Mouse (Mus musculus): ENCODE measurements around the gene Fxyd2.

Fxyd2 gene

GRCm38 (mm10) chr9:45399434-45399833 lies at the start of gene Fxyd2:
Gene Fxyd2, plus strand, starts transcription at chr9:45399669.
- peak; percentile 79 for DNase-seq

GRCm38 (mm10) chr9:45349851-45350250 lies 49.6 kb upstream of the Fxyd2 start:
- no peak for DNase-seq

- DNase-seq = no peak
Observed at GRCm38 (mm10) chr9:45355192-45355591, 44.3 kb upstream of the Fxyd2 start.

- DNase-seq = no peak
Observed at GRCm38 (mm10) chr9:45358356-45358755, 41.1 kb upstream of the Fxyd2 start.

DNA sequence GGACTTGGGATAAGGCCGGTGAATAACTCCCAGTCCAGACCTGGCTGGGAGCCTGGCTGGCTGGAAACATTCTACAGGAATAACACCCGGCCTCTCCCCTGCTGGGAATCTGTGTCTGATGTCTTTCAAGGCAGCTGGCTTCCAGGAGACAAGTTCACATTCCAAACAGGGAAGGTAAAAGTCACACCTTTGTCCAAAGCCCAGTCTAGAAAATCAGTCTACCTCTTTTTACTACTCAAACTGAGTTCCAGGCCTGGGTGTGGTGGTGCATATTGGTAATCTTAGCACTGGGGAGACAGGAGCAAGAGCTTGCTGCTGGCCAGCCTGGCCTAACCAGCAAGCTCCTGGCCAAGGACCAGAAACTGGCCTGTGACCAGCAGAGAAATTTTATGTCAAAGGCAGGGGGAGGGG lies 37.4 kb upstream of the Fxyd2 start:
- DNase-seq = no peak

DNA sequence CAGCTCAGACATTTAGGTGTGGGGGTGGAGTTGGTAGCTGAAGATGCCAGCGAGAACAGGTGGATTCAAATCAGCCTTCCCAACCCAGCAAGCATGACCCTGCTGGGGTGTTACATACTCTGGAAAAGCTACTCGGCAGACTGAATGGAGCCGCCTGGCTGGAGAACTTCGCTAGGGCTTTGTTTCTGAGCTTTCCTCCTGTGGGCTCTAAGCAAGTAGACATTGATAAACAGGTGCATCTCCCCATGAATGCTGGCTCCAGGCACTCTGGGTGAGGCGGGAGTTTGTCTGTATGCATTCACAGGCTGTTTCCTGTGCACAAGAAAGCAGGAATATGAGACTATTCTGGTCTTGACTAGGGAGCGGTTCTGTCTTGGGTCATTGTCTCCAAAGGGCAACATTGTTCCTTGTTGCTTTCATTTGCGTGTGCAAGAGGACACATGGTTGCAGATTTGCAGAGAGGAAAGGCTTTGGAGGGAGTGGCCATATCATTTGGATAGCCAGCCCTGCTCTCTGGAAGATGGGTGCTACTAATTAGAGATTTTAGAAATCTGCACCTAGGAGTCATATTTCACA lies 35.7 kb upstream of the Fxyd2 start:
- DNase-seq = no peak

- DNase-seq = no peak
Observed at GRCm38 (mm10) chr9:45367716-45368115, 31.8 kb upstream of the Fxyd2 start.

- DNase-seq = no peak
Observed at GRCm38 (mm10) chr9:45368341-45368901, 31.0 kb upstream of the Fxyd2 start.

DNA sequence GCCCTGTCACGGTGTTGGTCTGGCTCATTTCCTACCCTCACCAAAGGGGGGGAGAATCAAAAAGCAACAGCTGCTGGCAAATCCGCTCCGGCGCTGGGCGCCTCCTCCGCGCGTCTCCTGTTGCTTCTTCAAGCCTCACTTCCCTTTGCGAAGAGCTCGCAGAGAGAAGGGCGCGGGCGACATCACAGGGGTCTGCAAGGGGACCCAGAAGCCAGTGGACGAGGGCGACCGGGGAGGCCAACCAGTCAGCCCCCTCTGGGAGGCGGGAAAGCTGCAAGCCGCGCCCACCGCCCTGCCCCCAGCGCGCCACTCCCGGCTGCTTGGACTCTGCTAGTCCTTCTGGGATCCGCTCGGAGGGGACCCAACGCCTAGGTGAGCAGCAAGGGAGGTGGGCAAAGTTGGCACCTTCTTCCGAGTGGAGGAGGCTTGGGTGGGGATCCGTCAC lies 29.3 kb upstream of the Fxyd2 start, which contains the start of gene Fxyd6:
Gene Fxyd6 (plus strand): TSS at position 69 of the 445 bp plus-strand sequence.
- peak; percentile 35 for DNase-seq

GRCm38 (mm10) chr9:45370616-45371336 lies 28.7 kb upstream of the Fxyd2 start:
- DNase-seq = no peak

- DNase-seq = no peak
Observed at GRCm38 (mm10) chr9:45371337-45371707, 28.1 kb upstream of the Fxyd2 start.

DNA sequence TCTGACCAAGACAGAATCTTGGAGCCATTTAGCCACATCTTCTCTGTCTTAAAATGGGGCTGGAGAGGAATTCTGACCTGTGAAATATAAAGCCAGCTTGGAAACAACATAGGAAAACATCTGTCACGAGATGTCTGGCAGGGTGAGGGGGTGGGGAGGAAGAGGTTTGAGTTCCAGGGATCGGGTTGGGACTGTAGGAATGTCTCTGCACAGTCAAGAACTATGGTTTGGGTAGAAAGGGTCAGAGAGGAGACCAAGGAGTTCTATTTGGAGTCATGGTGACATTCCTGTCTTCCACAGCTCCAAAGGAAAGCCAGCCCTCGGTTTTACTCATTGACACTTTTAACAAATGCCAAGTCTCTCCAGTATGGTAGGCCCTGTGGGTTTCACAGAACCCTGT lies 25.6 kb upstream of the Fxyd2 start:
- no peak for DNase-seq

DNA sequence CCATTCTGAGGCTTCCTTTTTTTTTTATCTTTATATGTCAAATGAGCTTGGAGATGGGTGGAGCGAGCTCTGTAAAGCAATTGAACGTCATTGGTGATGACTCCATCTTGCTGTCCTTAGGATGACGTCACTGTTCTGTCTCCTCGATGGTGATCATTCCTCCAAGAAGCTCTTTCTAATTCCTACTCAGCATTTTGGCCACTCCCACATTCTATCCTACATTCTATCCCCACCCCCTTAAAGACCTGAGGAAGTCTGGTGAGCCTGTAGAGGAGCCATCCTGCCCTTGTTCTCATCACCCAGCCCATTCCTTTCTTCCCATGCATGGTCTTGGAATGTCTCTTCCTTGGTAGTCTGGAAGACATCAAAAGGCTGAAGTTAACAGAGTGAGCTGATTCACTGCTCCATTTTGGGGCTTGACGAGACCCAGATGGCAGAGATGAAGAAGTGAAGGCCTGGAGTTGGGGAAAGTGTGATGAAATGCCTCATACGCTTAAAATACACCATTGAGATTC lies 24.4 kb upstream of the Fxyd2 start:
- DNase-seq = no peak

- DNase-seq = peak; percentile 28
Observed at GRCm38 (mm10) chr9:45376427-45376826, 23.0 kb upstream of the Fxyd2 start.

GRCm38 (mm10) chr9:45376883-45377282 lies 22.6 kb upstream of the Fxyd2 start:
- no peak for DNase-seq

GRCm38 (mm10) chr9:45380411-45381251 lies 18.8 kb upstream of the Fxyd2 start:
- DNase-seq = no peak

- DNase-seq = no peak
Observed at GRCm38 (mm10) chr9:45382336-45382735, 17.1 kb upstream of the Fxyd2 start.

DNA sequence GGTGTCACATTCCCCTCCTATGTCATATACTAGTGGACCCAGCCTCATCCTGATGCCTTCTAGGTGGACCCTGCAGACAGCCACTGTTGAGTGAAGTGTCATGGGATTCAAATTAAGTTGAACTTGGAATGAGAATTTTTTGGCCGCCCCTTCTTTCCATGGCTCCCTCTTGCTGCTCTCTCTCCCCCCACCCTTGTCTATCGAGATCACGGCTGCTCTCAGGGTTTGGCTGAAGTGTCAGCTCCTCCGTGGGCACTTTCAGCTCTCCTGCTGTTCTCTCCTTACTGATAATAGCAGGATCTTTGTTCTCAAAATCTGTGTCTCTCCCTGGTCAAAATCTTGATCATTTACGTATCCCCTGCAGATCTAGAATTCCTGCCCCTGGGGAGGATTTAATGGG lies 16.6 kb upstream of the Fxyd2 start:
- DNase-seq = no peak

- no peak for DNase-seq
Observed at GRCm38 (mm10) chr9:45383883-45384282, 15.6 kb upstream of the Fxyd2 start.

- no peak for DNase-seq
Observed at GRCm38 (mm10) chr9:45386698-45387097, 12.8 kb upstream of the Fxyd2 start.

- peak; percentile 95 for DNase-seq
Observed at GRCm38 (mm10) chr9:45388385-45388994, 11.0 kb upstream of the Fxyd2 start.

DNA sequence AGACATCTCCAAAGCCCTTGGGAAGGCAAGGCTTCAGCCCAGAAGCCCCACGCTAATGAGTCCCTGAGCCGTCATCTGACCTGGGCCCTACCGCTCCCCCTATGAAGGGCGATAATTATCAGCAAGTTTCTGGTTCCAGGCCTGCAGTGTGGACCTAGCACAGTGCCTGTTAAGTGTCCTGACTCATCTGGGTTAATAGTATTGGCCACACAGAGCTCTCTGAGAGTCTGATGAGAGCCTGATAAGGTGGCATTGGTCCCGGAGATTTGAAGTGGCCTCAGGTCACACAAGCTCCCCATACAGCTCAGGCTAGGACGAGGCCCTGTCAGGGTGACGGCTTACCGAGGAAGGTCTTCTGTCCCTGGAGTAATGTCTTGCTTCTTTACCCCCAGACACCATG lies 9.9 kb upstream of the Fxyd2 start:
- no peak for DNase-seq

DNA sequence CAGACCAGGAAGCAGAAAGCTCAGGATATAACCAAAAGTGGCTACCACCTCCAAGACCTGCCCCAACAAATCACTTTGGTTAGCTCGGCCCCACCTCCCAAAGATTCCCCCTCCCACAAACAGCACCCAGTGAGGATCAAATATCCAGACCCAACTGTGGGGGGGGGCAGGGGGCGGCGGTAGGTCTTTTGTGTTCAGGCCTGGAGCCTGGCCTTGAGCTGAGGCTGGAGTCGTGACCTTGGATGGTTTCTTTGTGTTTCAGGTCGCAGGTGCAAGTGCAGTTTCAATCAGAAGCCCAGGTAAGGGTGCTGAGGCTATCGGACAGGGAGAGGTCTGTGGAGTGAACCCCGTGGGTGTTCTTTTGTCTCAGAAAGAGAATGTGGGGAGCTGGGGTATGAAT lies 8.2 kb upstream of the Fxyd2 start:
- DNase-seq = no peak
